Mouse (Mus musculus): ENCODE data around the gene Serpini1. TPM values are rescaled to one million over a fixed set of nuclear protein-coding genes. Genes with fewer than 3 reads are reported as not detected.

The Serpini1 gene
- polyA plus RNA-seq, 1 experiment from 2014 or later = 3.9 TPM

DNA sequence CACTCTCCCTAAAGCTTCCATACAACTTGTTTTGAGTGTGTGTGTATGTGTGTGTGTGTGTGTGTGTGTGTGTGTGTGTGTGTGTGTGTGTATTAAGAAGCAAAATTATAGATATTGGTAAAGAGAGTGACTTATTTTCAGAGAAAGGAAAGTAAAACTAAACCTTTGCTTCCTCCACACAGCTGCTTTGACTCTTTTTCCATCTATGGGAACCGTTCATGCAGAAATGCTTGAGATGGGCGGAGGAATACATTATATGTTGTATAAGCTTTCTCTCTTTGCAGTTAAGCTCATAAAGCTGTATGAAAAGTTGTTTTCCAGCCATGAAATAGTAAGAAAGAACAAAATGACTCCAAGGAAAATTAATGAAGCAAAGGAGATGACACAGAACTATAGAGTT lies 16.7 kb downstream of the Serpini1 start:
- H3K4me2 ChIP-seq (replicated peaks; ENCODE audit: low read depth) = no peak overlapping the region
- 58% methylated on average over 2 of the region's 2 CpGs for WGBS
- no peaks in the 10 kb centered on the region for H3K27me3 ChIP-seq (ENCODE audit: control insufficient read depth, insufficient read depth, low read length)
- ATAC-seq (ENCODE audit: low FRiP score, low TSS enrichment) (no peak), DNase-seq (ENCODE audit: low spot score) (no peak)
- H3K36me3 ChIP-seq (ENCODE audit: control insufficient read depth, insufficient read depth, low read length) = no peaks in the 10 kb centered on the region
- no peak overlapping the region for H3K9ac ChIP-seq (ENCODE audit: low read length)
- no peaks in the 10 kb centered on the region for H3K9me3 ChIP-seq (ENCODE audit: control insufficient read depth, low read length)
- no peak for TF ChIP-seq CTCF (IDR thresholded peaks at IDR 0.05; ENCODE audit: low read depth)
- no peak for TF ChIP-seq EP300 (optimal IDR thresholded peaks at IDR 0.05)
- H3K4me1 ChIP-seq (replicated peaks; ENCODE audit: control insufficient read depth, insufficient read depth) = no peaks in the 10 kb centered on the region
- H3K27ac ChIP-seq (replicated peaks) = no peak overlapping the region
- no peak overlapping the region for H3K4me3 ChIP-seq (ENCODE audit: low read depth, low read length)

DNA sequence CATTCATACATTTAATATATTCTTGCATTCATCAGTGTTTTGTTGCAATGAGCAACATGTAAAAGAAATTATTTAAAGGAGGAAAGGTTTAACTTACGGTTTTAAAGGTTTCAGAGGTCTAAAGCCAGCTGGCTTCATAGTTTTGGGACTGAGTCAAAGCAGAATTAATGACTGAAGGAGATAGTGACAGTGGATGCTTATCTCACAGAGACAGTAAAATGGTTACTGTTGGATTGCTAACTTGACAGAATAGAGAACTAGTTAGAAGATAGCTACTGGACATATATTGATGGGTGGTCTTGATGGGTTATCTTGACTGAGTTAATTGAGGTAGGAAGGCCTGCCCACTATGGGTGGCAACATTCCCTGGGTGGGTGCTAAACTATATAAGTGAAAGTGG lies 18.2 kb downstream of the Serpini1 start:
- H3K9me3 ChIP-seq (ENCODE audit: control insufficient read depth, low read length) = no peaks in the 10 kb centered on the region
- H3K4me3 ChIP-seq (ENCODE audit: low read depth, low read length) = no peak overlapping the region
- H3K9ac ChIP-seq (ENCODE audit: low read length) = no peak overlapping the region
- WGBS = 84% methylated on average over 1 of the region's 1 CpGs
- H3K4me2 ChIP-seq (replicated peaks; ENCODE audit: low read depth) = no peak overlapping the region
- H3K4me1 ChIP-seq (replicated peaks; ENCODE audit: control insufficient read depth, insufficient read depth) = no peaks in the 10 kb centered on the region
- TF ChIP-seq EP300 (optimal IDR thresholded peaks at IDR 0.05) (no peak), CTCF (IDR thresholded peaks at IDR 0.05; ENCODE audit: low read depth) (no peak)
- H3K27ac ChIP-seq (replicated peaks) = no peak overlapping the region
- no peak for ATAC-seq (ENCODE audit: low FRiP score, low TSS enrichment)
- no peaks in the 10 kb centered on the region for H3K36me3 ChIP-seq (ENCODE audit: control insufficient read depth, insufficient read depth, low read length)
- DNase-seq (ENCODE audit: low spot score) = no peak
- no peaks in the 10 kb centered on the region for H3K27me3 ChIP-seq (ENCODE audit: control insufficient read depth, insufficient read depth, low read length)

- H3K4me3 ChIP-seq (ENCODE audit: low read depth, low read length) = no peak overlapping the region
- no peaks in the 10 kb centered on the region for H3K9me3 ChIP-seq (ENCODE audit: control insufficient read depth, low read length)
- WGBS = 52% methylated on average over 4 of the region's 4 CpGs
- no peak overlapping the region for H3K27ac ChIP-seq (replicated peaks)
- no peaks in the 10 kb centered on the region for H3K27me3 ChIP-seq (ENCODE audit: control insufficient read depth, insufficient read depth, low read length)
- no peak overlapping the region for H3K4me2 ChIP-seq (replicated peaks; ENCODE audit: low read depth)
- peak; percentile 15 for DNase-seq (ENCODE audit: low spot score)
- H3K36me3 ChIP-seq (ENCODE audit: control insufficient read depth, insufficient read depth, low read length) = no peaks in the 10 kb centered on the region
- H3K4me1 ChIP-seq (replicated peaks; ENCODE audit: control insufficient read depth, insufficient read depth) = no peaks in the 10 kb centered on the region
- ATAC-seq (ENCODE audit: low FRiP score, low TSS enrichment) = no peak
- TF ChIP-seq CTCF (IDR thresholded peaks at IDR 0.05; ENCODE audit: low read depth) = peak; percentile 40
- no peak for TF ChIP-seq EP300 (optimal IDR thresholded peaks at IDR 0.05)
- no peak overlapping the region for H3K9ac ChIP-seq (ENCODE audit: low read length)
These were observed 22.0 kb downstream of the Serpini1 start for GRCm38 (mm10) chr3:75579352-75579751.

DNA sequence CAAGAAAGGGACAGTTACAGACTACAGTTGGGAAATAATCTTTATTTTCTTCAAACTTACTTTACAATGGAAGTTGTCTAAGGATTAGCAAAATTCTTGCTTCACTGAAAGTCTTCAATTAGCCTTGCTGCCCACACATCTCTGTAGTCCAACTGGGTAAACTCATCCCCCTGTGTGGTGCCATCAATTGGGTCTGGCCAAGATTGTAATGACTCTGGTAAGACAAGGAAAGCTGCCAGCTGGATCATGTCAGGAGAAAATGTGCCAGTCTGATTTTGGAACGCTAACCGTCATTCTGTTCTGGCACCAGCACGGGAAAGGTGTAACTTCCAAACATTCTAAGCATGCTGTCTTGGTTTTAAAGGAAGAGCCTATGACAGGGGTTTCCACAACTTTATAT lies 25.9 kb downstream of the Serpini1 start:
- no peak for DNase-seq (ENCODE audit: low spot score)
- H3K27ac ChIP-seq (replicated peaks) = no peak overlapping the region
- no peak for ATAC-seq (ENCODE audit: low FRiP score, low TSS enrichment)
- no peaks in the 10 kb centered on the region for H3K9me3 ChIP-seq (ENCODE audit: control insufficient read depth, low read length)
- TF ChIP-seq EP300 (optimal IDR thresholded peaks at IDR 0.05) = no peak
- TF ChIP-seq CTCF (IDR thresholded peaks at IDR 0.05; ENCODE audit: low read depth) = no peak
- no peaks in the 10 kb centered on the region for H3K4me1 ChIP-seq (replicated peaks; ENCODE audit: control insufficient read depth, insufficient read depth)
- no peaks in the 10 kb centered on the region for H3K27me3 ChIP-seq (ENCODE audit: control insufficient read depth, insufficient read depth, low read length)
- no peak overlapping the region for H3K4me2 ChIP-seq (replicated peaks; ENCODE audit: low read depth)
- 75% methylated on average over 3 of the region's 3 CpGs for WGBS
- H3K36me3 ChIP-seq (ENCODE audit: control insufficient read depth, insufficient read depth, low read length) = no peaks in the 10 kb centered on the region
- no peak overlapping the region for H3K4me3 ChIP-seq (ENCODE audit: low read depth, low read length)
- no peak overlapping the region for H3K9ac ChIP-seq (ENCODE audit: low read length)

- Histone ChIP-seq H3K27ac (replicated peaks) (no peak overlapping the region), H3K36me3 (ENCODE audit: control insufficient read depth, insufficient read depth, low read length) (no peaks in the 10 kb centered on the region), H3K4me3 (ENCODE audit: low read depth, low read length) (no peak overlapping the region), H3K4me1 (replicated peaks; ENCODE audit: control insufficient read depth, insufficient read depth) (no peaks in the 10 kb centered on the region), H3K4me2 (replicated peaks; ENCODE audit: low read depth) (no peak overlapping the region), H3K27me3 (ENCODE audit: control insufficient read depth, insufficient read depth, low read length) (no peaks in the 10 kb centered on the region), H3K9ac (ENCODE audit: low read length) (no peak overlapping the region), H3K9me3 (ENCODE audit: control insufficient read depth, low read length) (no peaks in the 10 kb centered on the region)
- ATAC-seq (ENCODE audit: low FRiP score, low TSS enrichment) (no peak), DNase-seq (ENCODE audit: low spot score) (no peak)
- 75% methylated on average over 4 of the region's 4 CpGs for WGBS
- TF ChIP-seq CTCF (IDR thresholded peaks at IDR 0.05; ENCODE audit: low read depth) (no peak), EP300 (optimal IDR thresholded peaks at IDR 0.05) (no peak)
These were observed 27.6 kb downstream of the Serpini1 start for GRCm38 (mm10) chr3:75584898-75585297.

DNA sequence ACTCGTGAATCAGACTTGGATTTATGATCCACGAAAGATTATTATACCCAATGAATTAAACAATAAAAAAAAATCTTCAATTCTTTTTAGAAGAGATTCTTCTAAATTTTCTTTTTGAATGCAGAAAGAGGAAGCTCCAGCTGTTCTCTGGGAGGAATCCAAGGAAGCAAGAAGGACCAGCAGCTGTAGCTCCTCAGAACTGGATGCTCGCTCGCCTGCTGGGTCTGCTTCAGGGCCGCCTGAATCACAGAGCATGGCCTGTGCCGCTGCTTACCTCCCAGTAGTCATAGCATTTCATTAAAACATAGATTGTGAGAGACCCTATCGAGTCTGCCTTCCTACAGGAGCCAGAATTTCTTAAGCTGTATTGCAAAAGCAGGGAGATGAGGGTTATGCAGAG lies 53.7 kb downstream of the Serpini1 start:
- Histone ChIP-seq H3K4me2 (replicated peaks; ENCODE audit: low read depth) (no peak overlapping the region), H3K9ac (ENCODE audit: low read length) (no peak overlapping the region), H3K9me3 (ENCODE audit: control insufficient read depth, low read length) (no peaks in the 10 kb centered on the region), H3K36me3 (ENCODE audit: control insufficient read depth, insufficient read depth, low read length) (no peaks in the 10 kb centered on the region), H3K4me1 (replicated peaks; ENCODE audit: control insufficient read depth, insufficient read depth) (no peaks in the 10 kb centered on the region), H3K4me3 (ENCODE audit: low read depth, low read length) (no peak overlapping the region), H3K27me3 (ENCODE audit: control insufficient read depth, insufficient read depth, low read length) (no peaks in the 10 kb centered on the region), H3K27ac (replicated peaks) (no peak overlapping the region)
- DNase-seq (ENCODE audit: low spot score) = no peak
- WGBS = 46% methylated on average over 7 of the region's 7 CpGs
- TF ChIP-seq EP300 (optimal IDR thresholded peaks at IDR 0.05) = no peak
- no peak for TF ChIP-seq CTCF (IDR thresholded peaks at IDR 0.05; ENCODE audit: low read depth)
- ATAC-seq (ENCODE audit: low FRiP score, low TSS enrichment) = no peak

Measured in stomach, postnatal 0 days (tissue).